Mouse (Mus musculus) limb, embryonic 12.5 days (tissue): ENCODE data around the gene Agrn. TPM values are rescaled to one million over a fixed set of nuclear protein-coding genes. Genes with fewer than 3 reads are reported as not detected.
"Not testable (repeated sequence)": the region's sequence is repeated elsewhere in the genome, so short reads cannot be mapped to it uniquely, and the experiment has no call there.

Source experiments
- ATAC-seq: fragments of 200-750 bp; cut with Nextera tagmentation; 2 replicates; pipeline ENCODE4 v1.8.0; 2017; ENCODE audit warnings: low read depth, moderate TSS enrichment; ENCODE audit not compliant: insufficient number of reproducible peaks, insufficient read depth, low FRiP score, low TSS enrichment
- H3K27ac ChIP-seq: fragments of 300-500 bp; sonication (generic); 2 replicates; pipeline ENCODE4 v1.5.1; 2016; ENCODE audit warnings: mild to moderate bottlenecking, moderate library complexity
- H3K27me3 ChIP-seq: fragments of 300-500 bp; sonication (generic); 2 replicates; pipeline ENCODE4 v1.6.1; 2016; ENCODE audit warnings: mild to moderate bottlenecking, moderate library complexity
- H3K36me3 ChIP-seq: fragments of 300-500 bp; sonication (generic); 2 replicates; pipeline ENCODE4 v1.6.1; 2016; ENCODE audit warnings: mild to moderate bottlenecking, moderate library complexity
- H3K4me1 ChIP-seq: fragments of 300-500 bp; sonication (generic); replicated peaks from 2 replicates; pipeline ENCODE4 v1.6.1; 2016
- H3K4me2 ChIP-seq: fragments of 300-500 bp; sonication (generic); 2 replicates; pipeline ENCODE4 v1.6.1; 2016; ENCODE audit warnings: mild to moderate bottlenecking, moderate library complexity
- H3K4me3 ChIP-seq: fragments of 300-500 bp; sonication (generic); replicated peaks from 2 replicates; pipeline ENCODE4 v1.5.1; 2016; ENCODE audit warnings: mild to moderate bottlenecking
- H3K9ac ChIP-seq: fragments of 300-500 bp; sonication (generic); replicated peaks from 2 replicates; pipeline ENCODE4 v1.6.1; 2016; ENCODE audit warnings: mild to moderate bottlenecking, moderate library complexity
- H3K9me3 ChIP-seq: fragments of 300-500 bp; sonication (generic); 2 replicates; pipeline ENCODE4 v1.6.1; 2016; ENCODE audit warnings: mild to moderate bottlenecking, moderate library complexity
- WGBS: fragments of 180-500 bp; shearing (Covaris S2); methylation state at CpG from one replicate; pipeline ENCODE4 v1.1.7; 2016; 5-methylcytosine and 5-hydroxymethylcytosine counted together
- polyA plus RNA-seq: library from polyadenylated mRNA; unstranded; fragments of >200 nt; fragmentation: Nextera tagmentation; extraction: Ambion mirVana; gene quantifications from 2 replicates; pipeline ENCODE4 v1.2.1, GENCODE M21; 2016

The Agrn gene
- polyA plus RNA-seq, 1 experiment from 2014 or later = 78.4 TPM

DNA sequence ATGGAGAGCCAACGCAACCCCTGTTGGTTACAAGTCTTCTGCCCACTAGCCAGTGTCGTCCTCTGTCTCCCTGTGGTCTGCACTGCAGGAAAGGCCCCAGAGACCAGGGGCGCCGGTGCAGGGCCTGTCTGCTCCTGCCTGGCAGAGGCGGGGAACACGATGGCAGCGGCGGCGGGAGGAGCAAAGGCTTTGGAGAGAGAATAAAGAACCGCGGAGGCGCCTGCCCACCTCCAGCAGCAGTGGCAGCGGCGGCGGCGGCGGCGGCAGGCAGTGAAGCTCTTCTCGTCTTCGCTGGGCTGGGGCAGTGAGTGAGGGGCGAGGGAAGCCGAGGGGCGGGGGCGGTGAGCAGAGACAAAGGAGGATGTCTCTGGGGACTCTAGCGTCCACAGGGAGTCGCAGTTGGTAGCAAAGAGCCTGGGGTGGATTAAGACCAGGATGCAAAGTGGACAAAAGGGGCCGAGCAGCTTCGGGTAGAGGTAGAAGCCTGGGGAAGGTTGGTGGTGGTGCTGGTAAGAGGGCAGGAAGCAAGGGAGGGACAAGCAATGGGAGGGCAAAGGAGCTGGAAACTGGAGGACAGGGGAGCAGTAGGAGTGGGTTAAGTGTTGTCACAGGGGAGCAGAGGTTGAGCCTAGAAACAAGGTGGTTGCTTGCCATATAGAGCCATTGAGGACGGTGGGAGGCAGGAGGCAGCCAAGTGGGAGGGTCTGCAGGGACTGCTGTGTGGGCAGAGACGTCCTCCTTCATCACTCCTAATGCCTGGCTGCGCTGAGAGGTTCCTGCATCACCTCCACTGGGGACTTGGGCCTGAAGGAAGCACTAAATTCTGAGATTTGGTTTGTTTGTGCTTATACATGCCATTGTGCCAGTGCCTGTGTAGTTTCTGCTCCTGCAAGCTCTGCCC, 11.1 kb downstream of the Agrn start:
- peak overlapping the region; percentile 60 for H3K9ac ChIP-seq
- 13% methylated on average over 31 of the region's 31 CpGs for WGBS
- H3K27me3 ChIP-seq = no peaks in the 10 kb centered on the region
- peaks cover 82% of the 10 kb centered on the region for H3K36me3 ChIP-seq
- H3K4me2 ChIP-seq = peak overlapping the region; percentile 55
- H3K9me3 ChIP-seq = no peaks in the 10 kb centered on the region
- H3K4me3 ChIP-seq = peak overlapping the region; percentile 32
- H3K27ac ChIP-seq = peak overlapping the region; percentile 50; the same call in 1 of the 2 replicates
- no peak for ATAC-seq
- H3K4me1 ChIP-seq = peaks cover 57% of the 10 kb centered on the region

DNA sequence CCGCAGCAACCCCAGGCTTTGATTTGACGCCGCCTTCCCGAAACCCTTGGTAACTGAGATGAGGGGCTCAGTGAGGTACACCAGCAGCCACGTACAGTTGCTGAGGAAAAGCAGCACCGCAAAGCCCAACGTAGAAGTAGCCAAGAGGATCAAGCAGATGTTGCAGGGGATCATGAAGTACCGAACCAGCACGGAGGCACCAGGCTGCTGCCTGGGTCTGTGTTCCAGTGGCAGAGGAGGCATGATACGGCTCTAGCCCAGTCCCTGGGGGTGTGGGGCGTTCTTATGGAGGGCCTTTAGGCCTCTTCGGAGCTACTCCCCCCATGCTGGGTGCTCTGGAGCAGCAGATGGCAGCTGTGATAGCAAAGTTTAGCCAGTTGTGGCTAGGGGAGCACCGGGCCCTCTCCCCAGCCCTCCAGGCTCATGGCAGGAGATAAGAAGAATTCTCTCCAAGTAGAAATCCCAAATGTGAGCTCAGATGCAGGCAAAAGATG, 11.8 kb downstream of the Agrn start:
- WGBS = 84% methylated on average over 13 of the region's 13 CpGs
- peak overlapping the region; percentile 60 for H3K9ac ChIP-seq
- ATAC-seq = no peak
- no peaks in the 10 kb centered on the region for H3K9me3 ChIP-seq
- H3K4me1 ChIP-seq = peaks cover 51% of the 10 kb centered on the region
- H3K36me3 ChIP-seq = peaks cover 82% of the 10 kb centered on the region
- H3K27me3 ChIP-seq = no peaks in the 10 kb centered on the region
- H3K4me3 ChIP-seq = peak overlapping the region; percentile 32
- no peak overlapping the region for H3K27ac ChIP-seq
- peak overlapping the region; percentile 55 for H3K4me2 ChIP-seq

DNA sequence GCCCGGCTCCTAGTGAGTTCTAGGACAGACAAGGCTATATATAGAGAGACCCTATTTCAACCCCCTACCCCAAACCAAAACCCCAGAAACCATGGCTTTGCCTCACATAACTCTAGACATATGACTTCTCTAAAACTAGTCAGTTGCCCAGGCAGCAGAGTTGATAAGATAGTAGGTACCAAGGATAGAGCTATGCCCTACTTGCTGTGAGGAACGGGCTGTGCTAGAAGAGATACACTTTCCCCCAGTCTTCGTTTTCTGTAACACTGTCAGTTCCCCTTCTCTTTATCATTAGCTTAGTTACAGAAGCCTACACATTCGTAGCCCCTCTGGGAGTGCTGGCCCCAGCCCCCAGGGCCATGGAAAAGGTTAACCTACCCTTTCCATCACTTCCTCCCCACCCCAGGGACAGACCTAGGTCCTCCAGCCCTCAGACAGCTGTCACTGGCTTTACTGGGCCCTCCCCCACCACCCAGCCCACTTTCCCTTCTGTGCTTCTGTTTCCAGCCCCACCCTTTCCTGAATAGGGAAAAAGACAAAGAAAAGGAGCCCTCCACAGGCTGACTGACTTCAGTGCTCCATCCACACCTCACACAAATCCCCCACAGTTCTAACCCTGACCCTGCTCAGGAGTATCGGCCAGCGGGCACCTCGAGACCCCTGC, 12.9 kb downstream of the Agrn start:
- Histone ChIP-seq H3K36me3 (peaks cover 82% of the 10 kb centered on the region), H3K27ac (no peak overlapping the region), H3K4me2 (no peak overlapping the region), H3K9me3 (no peaks in the 10 kb centered on the region), H3K4me3 (no peak overlapping the region), H3K27me3 (no peaks in the 10 kb centered on the region), H3K9ac (no peak overlapping the region), H3K4me1 (peaks cover 41% of the 10 kb centered on the region)
- no peak for ATAC-seq
- WGBS = 87% methylated on average over 7 of the region's 7 CpGs

DNA sequence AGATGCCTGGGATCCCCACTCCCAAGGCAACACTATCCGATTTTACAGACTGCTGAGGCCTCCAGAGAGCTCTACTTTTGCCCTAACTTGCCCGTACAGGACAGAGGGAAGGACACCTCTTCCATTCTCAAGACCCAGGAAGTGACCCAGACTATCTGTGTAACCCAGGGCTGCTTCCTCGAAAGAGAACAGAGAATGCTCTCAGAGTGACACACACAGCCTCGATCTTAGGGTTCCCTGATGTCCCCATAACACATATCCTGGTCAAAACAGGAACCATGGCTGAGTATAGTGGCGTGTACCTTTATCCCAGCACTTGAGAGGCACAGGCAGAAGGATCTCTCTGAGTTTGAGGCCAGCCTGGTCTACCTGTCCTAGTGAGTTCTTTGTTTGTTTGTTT, 13.5 kb downstream of the Agrn start:
- H3K27me3 ChIP-seq = no peaks in the 10 kb centered on the region
- H3K27ac ChIP-seq = no peak overlapping the region
- H3K4me3 ChIP-seq = no peak overlapping the region
- H3K9ac ChIP-seq = no peak overlapping the region
- H3K4me2 ChIP-seq = no peak overlapping the region
- H3K9me3 ChIP-seq = no peaks in the 10 kb centered on the region
- ATAC-seq = no peak
- 87% methylated on average over 5 of the region's 5 CpGs for WGBS
- peaks cover 34% of the 10 kb centered on the region for H3K4me1 ChIP-seq
- H3K36me3 ChIP-seq = peaks cover 87% of the 10 kb centered on the region

DNA sequence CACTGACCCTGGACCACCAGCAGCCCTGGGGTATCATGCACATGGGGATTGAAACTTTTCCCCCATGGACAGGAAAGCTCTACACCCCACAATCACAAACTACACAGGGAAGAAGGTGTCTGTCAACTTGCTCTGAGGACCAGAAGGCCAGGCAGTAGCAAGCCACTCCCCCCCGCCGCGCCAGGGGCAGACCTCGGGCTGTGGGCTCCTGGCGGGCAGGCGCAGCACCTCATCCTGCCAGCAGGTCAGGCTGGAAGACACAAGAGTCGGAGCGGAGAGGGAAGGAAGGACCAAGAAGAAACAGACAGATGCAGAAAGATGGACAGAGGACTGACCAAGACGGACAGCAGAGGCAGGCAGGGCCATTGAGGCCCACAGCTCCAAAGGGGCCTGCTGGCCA, 19.7 kb downstream of the Agrn start:
- Histone ChIP-seq H3K9ac (no peak overlapping the region), H3K4me3 (no peak overlapping the region), H3K27me3 (no peaks in the 10 kb centered on the region), H3K36me3 (peaks cover 100% of the 10 kb centered on the region), H3K9me3 (no peaks in the 10 kb centered on the region), H3K27ac (no peak overlapping the region), H3K4me2 (no peak overlapping the region), H3K4me1 (no peaks in the 10 kb centered on the region)
- ATAC-seq = no peak
- WGBS = 88% methylated on average over 9 of the region's 9 CpGs

DNA sequence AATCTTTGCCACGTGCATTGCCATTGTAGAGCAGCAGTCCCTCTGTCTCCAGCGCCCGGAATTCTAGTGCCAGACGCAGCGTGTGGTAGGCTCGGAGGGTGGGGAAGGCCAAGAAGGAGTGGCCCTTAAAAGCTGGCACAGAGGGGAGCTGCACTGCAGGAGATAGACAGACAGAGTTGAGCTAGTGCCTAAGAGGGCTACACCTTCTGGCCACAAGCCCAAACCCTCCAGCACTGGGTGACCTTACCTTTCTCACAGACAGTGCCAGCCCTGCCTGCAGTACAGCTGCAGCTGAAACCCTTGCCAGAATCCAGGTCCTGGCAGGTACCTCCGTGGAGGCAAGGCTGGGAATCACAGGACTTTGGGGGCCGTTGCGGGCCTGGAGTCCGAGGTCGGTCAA, 25.5 kb downstream of the Agrn start:
- WGBS = 97% methylated on average over 11 of the region's 11 CpGs
- Histone ChIP-seq H3K27me3 (no peaks in the 10 kb centered on the region), H3K4me1 (no peaks in the 10 kb centered on the region), H3K36me3 (peaks cover 100% of the 10 kb centered on the region), H3K4me2 (no peak overlapping the region), H3K27ac (no peak overlapping the region), H3K4me3 (no peak overlapping the region), H3K9ac (no peak overlapping the region), H3K9me3 (no peaks in the 10 kb centered on the region)
- ATAC-seq = no peak

DNA sequence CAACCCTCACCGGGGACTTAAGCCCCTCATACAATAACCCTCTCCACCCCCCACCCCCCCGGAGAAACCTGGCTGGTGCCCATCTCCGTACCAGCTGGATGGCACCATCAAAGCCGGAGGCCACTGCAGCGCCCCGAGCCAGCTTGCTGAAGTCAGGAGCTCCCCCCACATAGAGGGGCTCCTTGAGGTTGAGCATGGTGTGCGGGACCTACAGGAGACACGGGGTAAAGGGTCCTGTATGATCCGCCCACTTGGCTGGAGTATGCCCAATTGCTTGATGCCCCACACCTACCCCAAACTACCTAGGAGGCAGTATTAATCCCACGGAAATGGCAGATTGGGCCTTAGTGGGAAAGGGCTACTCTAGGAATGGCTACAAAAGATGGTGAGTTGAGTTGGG, 28.2 kb downstream of the Agrn start:
- Histone ChIP-seq H3K27ac (no peak overlapping the region), H3K4me1 (no peaks in the 10 kb centered on the region), H3K27me3 (no peaks in the 10 kb centered on the region), H3K36me3 (peaks cover 100% of the 10 kb centered on the region), H3K4me2 (no peak overlapping the region), H3K9me3 (no peaks in the 10 kb centered on the region), H3K4me3 (no peak overlapping the region), H3K9ac (no peak overlapping the region)
- no peak for ATAC-seq
- 95% methylated on average over 10 of the region's 10 CpGs for WGBS

DNA sequence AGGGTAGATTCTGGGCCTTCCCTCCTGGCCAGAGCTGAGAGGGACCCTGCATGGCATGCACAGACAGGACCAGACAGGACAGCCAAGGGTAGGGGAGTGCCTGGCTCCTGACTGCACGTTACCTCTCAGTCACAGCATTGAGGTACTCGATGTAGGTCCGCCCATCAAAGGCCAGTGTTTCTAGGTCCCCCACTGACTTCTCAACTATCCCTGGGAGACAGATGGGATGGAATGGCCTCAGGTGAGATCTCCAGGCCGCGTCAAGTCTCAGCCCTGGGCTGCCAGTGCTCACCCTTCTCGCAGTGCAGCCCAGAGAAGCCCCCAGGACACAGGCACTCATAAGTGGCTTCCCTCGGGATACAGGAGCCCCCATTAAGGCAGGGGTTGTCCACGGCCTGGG, 28.7 kb downstream of the Agrn start:
- Histone ChIP-seq H3K9ac (no peak overlapping the region), H3K9me3 (no peaks in the 10 kb centered on the region), H3K36me3 (peaks cover 100% of the 10 kb centered on the region), H3K4me1 (no peaks in the 10 kb centered on the region), H3K27ac (no peak overlapping the region), H3K4me2 (no peak overlapping the region), H3K27me3 (no peaks in the 10 kb centered on the region), H3K4me3 (no peak overlapping the region)
- no peak for ATAC-seq
- WGBS = 91% methylated on average over 8 of the region's 8 CpGs

DNA sequence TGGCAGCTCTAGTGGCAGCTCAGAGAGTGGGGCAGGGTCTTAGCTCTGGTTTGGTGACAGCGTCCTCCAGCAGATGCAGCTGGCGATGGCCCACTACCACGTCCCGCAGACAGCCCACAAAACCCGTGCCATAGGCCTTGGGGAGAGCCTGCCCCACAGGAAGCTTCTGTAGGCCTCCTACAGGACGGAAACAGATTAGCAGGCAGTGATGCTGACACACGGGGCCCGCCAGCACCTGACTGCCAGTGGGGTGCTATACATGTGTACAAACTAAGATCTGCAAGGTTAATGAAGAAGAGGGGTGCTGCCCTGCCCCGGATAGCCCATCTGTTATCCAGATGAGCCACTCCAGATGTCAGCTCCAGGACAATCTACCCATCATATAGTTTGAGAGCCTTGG, 30.8 kb downstream of the Agrn start:
- H3K4me2 ChIP-seq = no peak overlapping the region
- no peaks in the 10 kb centered on the region for H3K4me1 ChIP-seq
- H3K36me3 ChIP-seq = peaks cover 93% of the 10 kb centered on the region
- no peak overlapping the region for H3K4me3 ChIP-seq
- ATAC-seq = no peak
- H3K9me3 ChIP-seq = peaks cover 13% of the 10 kb centered on the region
- no peak overlapping the region for H3K27ac ChIP-seq
- 91% methylated on average over 9 of the region's 9 CpGs for WGBS
- no peak overlapping the region for H3K9ac ChIP-seq
- no peaks in the 10 kb centered on the region for H3K27me3 ChIP-seq

DNA sequence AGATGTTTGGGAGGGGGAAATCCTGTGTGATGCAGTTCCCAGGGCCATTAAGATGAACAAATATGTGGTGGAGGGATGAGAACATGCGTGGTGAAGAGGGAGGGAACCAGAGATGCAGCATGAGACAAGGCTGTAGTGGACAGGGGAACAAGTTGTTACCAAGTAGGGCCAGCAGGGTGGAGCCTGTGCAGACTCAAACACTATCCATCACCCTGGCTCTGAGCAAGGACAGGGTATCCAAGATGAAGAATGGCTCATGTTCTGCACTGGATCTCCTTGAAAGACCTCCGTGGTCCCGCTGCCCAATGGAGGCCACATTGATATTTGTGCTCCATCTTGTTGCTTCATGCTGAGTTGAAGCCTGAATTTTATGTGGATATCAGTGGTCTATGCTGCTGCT, 42.5 kb downstream of the Agrn start:
- no peaks in the 10 kb centered on the region for H3K36me3 ChIP-seq
- no peaks in the 10 kb centered on the region for H3K27me3 ChIP-seq
- WGBS = 91% methylated on average over 3 of the region's 3 CpGs
- no peak overlapping the region for H3K4me2 ChIP-seq
- H3K4me3 ChIP-seq = no peak overlapping the region
- no peak overlapping the region for H3K9ac ChIP-seq
- no peak for ATAC-seq
- no peaks in the 10 kb centered on the region for H3K4me1 ChIP-seq
- H3K9me3 ChIP-seq = peaks cover 17% of the 10 kb centered on the region; the same call in 1 of the 2 replicates
- no peak overlapping the region for H3K27ac ChIP-seq

DNA sequence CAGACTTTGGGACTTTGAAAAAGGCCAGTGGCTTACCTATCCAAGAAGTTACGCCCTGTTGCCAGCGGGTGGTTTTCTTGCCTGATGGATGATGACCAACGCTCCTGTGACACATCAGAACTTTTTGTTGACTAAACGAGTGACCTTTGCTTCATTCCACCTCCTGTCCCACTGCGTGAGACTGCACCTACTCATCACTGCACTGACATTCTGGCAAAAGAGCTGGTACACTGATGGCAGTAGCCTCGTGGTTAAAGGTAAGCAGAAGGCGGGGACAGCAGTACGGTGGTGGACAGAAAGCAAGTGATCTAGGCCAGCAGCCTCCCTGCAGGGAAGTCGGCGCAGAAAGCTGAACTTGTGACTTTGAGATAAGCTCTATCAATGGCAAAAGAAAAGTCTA, 46.4 kb downstream of the Agrn start:
- 90% methylated on average over 10 of the region's 10 CpGs for WGBS
- H3K27me3 ChIP-seq, H3K4me2 ChIP-seq, ATAC-seq, H3K36me3 ChIP-seq, H3K9ac ChIP-seq, H3K9me3 ChIP-seq, H3K4me1 ChIP-seq, H3K4me3 ChIP-seq, H3K27ac ChIP-seq: not testable (repeated sequence)
